Mouse (Mus musculus) spleen, adult 12 weeks (tissue): ENCODE measurements around the gene Hist1h2ah.
"Not testable (repeated sequence)": the region's sequence is repeated elsewhere in the genome, so short reads cannot be mapped to it uniquely, and the experiment has no call there.

Experiments
- DNase-seq: peaks from one replicate; pipeline ENCODE4 v3.0.0; 2022; ENCODE audit warnings: low spot score

Gene Hist1h2ah

DNA sequence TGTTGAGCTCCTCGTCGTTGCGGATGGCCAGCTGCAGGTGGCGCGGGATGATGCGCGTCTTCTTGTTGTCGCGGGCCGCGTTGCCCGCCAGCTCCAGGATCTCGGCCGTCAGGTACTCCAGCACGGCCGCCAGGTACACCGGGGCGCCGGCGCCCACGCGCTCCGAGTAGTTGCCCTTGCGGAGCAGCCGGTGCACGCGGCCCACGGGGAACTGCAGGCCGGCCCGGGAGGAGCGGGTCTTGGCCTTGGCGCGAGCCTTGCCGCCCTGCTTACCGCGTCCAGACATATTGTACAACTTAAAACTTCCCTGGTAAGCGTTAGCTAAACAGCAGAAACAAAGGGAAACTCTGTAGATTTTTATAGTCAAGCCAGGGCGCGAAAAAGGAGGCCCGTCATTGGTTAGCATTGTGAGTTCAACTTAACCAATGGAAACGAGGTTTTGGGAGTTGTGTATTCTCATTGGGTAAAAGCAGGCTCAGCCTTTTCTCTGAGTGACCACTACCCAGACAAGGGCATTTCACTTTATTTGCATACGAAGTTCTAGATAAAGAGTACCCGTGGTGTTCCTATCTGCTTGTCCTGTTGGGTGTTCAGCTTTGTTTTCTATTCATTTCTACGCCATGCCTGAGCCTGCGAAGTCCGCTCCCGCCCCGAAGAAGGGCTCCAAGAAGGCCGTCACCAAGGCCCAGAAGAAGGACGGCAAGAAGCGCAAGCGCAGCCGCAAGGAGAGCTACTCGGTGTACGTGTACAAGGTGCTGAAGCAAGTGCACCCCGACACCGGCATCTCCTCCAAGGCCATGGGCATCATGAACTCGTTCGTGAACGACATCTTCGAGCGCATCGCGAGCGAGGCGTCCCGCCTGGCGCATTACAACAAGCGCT lies at the start of gene Hist1h2ah, which contains the start of gene Hist1h2bk:
TSS of gene Hist1h2ah (minus strand) at position 302 of the 882 bp plus-strand sequence.
TSS of gene Hist1h2bk (plus strand) at position 604 of the 882 bp plus-strand sequence.
- DNase-seq, result peak; percentile 81

DNA sequence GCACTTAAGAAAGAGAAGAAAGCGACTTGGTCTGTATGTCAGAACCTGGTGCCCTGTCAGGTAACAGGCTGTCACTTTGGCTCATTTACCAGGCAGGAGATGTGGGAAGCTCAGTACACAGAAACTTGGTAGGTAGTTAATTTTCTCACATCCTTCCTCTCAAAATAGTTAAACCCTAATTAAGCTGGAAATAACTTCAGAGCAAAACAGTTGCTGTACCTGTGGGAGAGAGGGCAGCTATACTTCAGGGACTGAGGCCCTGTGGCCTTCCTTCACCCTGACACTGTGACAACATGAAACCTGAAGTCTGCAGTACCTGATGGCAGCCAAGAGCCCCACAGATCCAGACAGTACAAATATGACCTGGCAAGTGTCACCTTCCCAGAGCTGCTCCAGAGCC lies 48.8 kb upstream of the Hist1h2ah start, which contains the start of gene Vmn1r188:
TSS of gene Vmn1r188 (plus strand) at position 301 of the 400 bp plus-strand sequence.
- DNase-seq, result not testable (repeated sequence)

DNA sequence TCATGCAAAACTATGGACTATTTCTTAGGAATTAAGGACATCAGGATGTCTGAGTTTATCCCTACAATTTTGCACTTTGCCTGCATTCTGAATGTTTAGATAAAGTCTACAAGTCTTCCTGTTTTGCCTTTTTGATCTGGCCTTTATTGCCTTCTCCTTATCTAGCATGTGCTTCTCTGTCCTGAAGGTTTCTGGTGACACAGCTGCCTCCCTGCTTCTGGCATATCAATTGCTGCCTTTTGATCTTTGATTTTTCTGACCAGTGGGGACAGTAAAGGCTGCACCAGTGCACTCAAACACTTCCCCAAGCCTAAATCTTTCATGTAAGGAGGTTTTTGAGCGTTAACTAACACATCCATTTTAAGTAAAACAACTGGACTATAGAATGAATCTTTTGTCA lies 28.1 kb upstream of the Hist1h2ah start:
- no peak for DNase-seq

DNA sequence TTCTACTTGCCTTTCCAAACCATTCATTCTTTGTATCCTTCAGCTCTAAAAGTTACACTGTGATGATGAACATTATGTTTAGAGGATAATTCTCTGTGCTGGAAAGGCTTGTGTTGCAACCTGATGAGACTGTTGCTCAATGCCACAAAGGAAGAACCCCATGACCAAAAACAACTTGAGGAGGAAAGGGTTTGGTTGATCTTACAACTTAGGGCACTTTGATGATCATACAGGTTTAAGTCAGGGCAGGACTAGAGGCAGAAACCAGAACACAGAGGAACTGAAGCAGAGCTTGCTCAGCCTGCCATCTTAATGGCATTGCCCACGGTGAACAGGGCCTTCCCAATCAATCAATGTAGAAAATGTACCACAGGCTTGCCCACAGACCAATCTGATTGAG lies 26.1 kb upstream of the Hist1h2ah start:
- DNase-seq, result no peak

DNA sequence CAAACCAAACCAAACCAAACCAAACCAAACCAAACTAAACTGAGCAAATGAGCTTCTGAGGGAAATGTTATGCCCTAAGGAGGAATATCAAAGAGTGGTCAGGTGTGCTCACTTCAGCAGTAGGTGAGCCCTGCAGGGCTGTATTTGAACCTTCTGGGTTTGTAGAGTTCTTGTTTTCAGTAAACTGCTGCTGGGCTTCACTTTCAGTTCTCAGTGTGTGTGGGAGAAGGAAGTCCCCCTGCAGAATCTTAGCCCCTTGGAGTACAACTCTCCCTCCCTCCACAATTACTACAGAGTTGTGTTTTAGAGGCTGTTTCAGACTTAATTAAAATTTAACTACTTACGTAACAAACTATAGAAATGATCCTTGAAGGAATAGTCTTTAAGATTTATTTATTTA lies 18.4 kb upstream of the Hist1h2ah start:
- no peak for DNase-seq

DNA sequence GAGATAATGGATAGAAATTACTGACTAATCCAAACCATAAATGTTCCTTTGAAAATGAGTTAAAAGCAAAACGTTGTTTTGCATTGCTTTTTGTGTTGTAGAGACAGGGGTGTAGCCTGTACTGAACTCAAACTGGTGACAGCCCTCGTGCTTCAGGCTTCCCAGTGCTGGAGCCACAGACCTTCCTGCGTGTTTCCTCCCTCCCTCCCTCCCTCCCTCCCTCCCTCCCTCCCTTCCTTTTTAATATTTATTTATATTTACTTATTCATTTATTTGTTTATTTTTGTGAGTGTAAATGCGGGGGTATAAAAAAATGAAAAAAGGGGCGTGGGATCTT lies 16.1 kb upstream of the Hist1h2ah start:
- DNase-seq, result no peak

DNA sequence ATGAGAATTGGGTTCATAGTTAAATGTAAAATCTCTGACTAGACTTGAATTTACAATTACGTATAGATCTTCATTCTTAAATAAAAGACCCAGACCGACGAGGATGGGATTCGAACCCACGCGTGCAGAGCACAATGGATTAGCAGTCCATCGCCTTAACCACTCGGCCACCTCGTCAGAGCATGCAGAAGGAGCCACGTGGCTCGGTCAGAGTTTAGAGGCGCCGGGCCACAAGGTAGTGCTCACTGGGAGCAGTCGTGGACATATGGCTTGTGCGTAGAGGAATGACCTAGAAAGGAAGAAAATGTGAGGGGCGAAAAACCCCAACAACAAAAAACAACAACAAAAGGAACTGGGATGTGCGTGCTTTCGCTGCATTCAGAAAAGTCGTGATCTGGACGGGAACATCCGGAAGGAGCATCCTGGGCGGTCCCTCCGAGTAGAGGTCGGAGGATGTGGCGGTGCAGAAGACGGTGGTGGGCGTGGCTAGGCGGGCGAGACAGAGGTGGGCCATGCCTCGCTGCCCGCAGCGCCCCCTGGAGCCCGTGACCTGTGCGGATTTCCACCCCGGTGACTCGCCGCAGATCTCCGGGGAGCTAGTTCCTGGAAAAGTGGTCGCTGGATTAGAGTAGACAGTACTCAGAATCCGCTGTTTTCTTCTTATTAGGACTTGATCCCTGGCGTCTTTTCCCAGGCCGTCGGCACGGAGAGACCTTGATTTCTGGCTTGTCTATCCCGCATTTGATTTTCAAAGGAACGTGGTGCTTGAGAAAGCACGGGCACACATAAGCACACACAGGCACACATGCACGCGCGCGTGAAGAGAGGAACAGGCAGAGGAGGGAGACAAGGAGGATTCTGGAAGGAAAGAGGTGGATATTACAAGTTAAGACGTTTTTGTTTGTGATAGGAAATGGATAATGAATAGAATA lies 15.5 kb upstream of the Hist1h2ah start:
- peak; percentile 90 for DNase-seq

DNA sequence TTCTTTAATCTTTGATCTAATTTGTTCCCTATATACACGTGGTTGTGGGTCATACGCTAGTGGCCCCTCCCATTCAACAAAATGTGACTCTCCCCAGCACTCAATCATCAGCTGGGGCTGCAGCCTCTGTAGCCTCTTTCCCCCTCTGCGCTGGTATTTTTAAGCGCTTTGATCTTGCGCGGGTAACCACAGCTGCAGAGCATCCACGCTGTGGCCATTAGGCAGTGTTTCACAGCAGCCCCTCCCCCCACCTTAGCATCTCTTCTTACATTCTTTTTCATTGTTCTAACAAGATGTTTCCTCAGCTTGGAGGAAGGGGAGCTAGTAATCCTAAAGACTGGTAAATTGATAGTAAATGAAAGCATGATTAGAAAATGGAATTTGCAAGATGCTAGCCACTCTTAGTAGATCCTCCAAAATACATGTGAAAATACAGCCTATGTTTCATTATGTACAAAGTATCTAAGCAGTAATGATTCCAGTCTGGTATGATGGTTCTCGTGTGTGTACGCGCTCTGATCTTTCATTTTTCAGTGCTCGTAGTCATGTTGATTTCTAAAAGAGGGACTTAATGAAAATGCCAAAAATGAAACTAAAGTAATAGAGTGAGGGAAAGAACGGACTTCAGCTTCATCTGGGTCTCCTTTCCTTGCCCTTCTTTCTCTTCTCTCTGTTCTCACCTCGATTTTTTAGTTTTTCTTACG lies 14.5 kb upstream of the Hist1h2ah start:
- DNase-seq, result no peak

DNA sequence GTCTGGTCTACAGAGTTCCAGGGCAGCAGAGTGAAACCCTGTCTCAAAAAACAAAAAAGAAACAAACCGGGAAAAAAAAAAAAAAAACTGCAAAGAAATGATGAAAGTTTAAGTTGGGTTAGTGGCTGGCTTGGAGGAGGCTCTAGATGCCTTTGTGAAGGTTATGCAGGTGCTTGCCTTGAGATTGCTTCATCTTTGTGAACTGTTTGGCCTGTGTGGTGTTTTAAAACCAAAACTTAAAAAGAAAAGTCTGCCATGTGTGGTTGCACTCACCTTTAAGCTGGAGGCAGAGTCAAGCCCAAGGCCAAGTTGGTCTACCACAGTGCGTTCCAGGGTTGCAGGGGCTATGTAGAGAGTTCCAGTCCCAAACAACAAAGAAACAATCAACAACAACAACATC lies 13.7 kb upstream of the Hist1h2ah start:
- DNase-seq, result no peak

DNA sequence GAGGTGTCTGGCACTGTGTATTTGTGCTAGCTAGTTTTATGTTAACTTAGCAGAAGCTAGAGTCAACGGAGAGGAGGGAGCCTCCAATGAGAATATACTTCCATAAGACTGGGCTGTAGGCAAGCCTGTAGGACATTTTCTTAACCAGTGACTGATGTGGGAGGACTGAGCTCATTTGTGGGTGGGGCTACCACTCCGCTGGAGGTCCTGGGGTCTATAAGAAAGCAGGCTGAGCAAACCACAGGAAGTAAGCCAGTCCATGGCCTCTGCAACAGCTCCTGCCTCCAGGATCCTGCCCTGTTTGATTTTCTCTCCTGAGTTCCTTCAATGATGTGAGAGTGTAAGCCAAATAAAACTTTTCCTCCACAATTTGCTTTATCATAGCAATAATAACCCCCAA lies 9.9 kb upstream of the Hist1h2ah start:
- DNase-seq, result no peak

DNA sequence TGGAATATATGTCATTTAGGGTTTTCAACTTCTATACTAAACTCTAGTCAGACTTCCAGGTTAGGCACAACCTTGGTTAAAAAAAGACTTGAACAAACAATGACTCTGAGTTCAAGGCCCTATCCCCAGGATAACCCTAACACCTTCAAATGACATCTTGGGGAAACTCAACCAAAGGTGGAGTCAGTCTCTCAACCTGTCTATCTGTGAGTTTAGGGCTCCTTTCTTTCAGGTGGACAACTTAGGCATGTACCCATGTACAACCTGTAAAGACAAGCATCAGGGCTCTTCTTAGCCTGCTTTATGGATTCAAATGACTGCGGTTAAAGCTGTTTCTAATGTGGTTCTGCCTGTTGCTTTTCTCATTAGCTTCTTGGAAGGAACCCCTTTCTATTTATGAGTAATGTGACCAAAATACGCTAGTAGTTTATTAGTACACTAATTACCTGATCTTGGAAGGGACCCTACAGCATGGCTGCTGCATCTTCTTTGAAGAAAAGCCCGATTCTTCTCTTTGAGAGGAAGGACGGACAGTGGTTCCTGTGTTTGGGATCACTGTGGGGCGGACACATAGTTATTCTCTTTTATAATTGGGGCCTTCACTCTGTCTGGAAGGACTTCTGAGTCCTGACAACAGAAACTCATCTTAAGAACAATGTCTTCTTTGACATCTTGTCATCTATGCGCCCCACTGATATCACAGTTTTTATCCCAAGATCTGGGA lies 9.2 kb upstream of the Hist1h2ah start:
- DNase-seq, result no peak

DNA sequence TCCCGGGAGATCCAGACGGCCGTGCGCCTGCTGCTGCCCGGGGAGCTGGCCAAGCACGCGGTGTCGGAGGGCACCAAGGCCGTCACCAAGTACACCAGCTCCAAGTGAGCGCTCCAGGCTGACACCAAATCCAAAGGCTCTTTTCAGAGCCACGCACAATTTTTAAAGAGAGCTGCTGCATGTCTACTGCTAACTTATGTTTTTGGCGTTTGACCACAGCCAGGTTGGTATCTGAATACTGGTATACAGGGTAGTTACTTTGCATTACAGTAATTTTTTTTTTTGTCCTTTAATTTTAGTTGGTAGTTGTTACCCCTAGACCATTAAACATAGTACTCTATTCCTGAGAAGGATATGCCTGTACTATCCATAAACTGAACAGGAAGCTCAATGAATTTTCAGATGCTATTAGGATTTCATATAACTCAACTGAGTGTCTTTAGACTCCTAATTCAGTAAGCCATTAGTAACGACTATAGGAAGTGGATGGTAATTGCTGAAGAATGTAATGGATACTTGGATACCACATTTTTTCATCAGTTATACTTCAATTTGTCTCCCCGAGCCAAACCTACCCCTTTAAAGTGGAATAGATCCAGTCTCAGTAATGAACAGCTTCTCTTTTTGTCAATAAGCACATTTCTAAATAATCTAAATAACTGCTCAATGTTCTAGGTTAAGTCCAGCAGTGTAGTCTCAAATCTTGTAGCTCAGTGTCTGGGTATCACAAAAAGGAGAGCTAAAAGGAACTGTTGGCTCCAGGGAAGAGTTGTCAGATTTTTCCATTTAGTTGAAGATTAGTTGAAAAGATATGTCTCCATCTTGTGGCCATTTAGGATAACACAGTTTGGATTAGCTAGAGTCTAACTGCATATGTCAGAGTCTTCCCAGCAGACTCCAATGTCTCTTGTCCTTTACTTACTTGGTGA lies 8.4 kb upstream of the Hist1h2ah start:
- no peak for DNase-seq

DNA sequence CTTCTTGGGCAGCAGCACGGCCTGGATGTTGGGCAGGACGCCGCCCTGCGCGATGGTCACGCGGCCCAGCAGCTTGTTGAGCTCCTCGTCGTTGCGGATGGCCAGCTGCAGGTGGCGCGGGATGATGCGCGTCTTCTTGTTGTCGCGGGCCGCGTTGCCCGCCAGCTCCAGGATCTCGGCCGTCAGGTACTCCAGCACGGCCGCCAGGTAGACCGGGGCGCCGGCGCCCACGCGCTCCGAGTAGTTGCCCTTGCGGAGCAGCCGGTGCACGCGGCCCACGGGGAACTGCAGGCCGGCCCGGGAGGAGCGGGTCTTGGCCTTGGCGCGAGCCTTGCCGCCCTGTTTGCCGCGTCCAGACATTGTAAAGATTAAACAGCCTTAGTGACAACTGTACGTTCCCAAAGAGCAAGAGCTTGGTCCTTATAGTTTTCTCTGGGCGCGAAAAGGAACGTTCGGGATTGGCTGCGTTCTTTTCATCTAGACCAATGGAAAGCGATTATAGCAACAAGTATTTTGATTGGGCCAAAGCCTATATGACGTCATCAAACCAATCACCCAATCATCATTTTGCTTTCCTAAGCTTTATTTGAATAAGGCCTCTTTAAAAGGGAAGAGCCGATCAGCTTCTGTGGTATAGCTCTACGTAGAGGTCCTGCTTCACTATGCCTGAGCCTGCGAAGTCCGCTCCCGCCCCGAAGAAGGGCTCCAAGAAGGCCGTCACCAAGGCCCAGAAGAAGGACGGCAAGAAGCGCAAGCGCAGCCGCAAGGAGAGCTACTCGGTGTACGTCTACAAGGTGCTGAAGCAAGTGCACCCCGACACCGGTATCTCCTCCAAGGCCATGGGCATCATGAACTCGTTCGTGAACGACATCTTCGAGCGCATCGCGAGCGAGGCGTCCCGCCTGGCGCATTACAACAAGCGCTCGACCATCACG lies 7.5 kb upstream of the Hist1h2ah start, which contains the start of the genes Hist1h2ag and Hist1h2bj:
TSS of gene Hist1h2ag (minus strand) at position 377 of the 935 bp plus-strand sequence.
TSS of gene Hist1h2bj (plus strand) at position 647 of the 935 bp plus-strand sequence.
- peak; percentile 85 for DNase-seq

DNA sequence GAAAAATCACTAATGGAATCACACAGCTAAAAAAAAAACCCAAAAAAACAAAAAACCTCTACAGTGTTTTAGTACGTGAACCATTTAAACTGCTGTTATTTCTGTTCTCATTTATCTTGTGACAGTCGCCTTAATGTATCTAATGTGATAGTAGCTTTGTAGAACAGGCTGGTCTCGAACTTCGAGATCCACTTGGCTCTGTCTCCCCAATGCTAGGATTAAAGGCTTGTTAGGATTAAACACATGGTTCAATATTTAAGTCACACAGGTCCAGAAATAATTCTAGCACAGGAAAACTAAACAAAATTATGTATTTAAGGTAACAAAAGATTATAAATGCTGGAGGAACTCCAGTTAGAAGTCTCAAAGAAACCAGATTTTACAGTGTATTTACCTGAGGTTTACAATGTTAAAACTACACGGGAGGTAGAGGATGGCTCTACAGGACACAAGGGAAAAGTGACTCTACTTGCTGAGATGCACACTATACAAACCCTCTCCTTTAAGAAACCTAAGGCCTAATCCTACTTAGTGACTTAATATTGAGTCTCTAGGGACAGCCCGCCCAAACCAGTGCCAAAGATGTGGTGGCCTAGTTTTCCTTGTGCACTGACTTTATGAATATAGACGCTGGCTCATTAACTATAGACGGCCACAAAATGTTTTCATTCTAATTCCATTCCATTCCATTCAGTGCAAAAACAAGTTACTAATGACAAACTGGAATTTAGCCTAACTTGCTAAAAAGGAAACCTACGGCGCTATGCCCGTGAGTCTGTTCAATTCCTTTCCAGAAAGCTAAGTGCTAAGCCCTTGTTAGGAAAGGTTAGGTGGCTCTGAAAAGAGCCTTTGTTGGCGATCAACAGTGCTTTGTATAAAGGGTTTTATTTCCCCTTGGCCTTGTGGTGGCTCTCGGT lies 6.5 kb upstream of the Hist1h2ah start:
- no peak for DNase-seq

DNA sequence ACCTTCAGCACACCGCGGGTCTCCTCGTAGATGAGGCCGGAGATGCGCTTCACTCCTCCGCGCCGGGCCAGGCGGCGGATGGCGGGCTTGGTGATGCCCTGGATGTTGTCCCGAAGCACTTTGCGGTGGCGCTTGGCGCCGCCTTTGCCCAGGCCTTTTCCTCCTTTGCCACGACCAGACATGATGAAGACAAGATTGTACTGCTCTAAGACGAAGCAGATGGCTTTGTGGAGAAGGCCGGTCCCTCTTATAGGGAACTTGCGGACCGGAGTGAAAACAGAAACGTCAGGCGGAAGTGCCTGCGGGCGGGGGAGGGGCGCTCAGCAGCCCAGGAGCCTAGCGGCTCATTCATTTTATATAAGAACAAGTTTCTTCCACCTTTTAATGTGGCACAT lies 5.8 kb upstream of the Hist1h2ah start, which contains the start of gene Hist1h4i:
TSS of gene Hist1h4i (minus strand) at position 221 of the 395 bp plus-strand sequence.
- DNase-seq, result peak; percentile 97

DNA sequence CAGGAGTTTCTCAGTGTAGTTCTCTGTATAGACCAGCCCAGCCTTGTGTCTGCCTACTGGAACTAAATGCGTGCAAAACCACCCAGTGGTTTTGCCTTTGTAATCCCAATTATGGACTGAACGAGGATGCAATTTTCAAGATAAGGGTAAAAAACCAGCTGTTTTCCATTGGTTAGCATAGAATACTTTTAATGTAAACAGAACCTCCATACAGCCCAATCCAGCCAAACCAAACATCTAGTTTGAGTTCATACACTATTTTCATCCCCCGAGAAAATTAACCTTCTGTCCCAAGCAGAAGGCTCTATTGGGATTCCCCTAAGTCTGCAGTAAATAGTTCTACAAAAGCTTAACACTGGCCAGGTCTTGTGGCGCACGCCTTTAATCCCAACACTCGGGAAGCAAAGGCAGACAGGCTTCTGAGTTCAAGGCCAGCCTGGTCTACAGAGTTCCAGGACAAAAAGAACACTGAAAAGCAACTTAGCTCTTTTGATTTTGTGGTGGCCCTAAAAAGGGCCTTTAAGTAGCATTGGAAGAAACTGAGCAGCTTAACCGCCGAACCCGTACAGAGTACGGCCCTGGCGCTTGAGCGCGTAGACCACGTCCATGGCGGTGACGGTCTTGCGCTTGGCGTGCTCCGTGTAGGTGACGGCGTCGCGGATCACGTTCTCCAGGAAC lies 5.2 kb upstream of the Hist1h2ah start:
- peak; percentile 57 for DNase-seq

DNA sequence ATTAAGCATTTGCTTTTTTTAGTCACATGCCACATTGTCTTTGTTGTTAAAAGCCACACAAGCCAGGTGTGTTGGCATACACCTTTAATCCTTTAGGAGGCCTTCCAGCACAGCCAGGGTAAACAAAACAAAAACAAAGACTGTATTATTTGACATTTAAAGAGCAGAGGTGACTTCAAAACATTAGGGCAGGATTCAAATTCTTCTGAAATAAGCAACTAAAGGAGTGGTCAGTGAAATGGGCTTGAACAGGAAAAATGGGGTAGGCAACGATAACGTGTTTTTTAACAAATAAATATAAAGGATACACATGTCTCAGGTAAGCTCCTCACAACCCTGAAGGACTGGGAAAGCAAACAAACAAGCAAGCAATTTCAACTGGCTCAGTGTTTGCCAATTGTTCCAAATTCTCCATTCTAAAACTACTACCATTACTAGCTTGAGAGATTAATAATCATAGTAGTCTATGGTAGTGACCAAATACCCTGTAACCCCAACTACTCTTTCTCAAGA lies 4.6 kb upstream of the Hist1h2ah start:
- no peak for DNase-seq
